Mouse (Mus musculus) common myeloid progenitor, adult 5-6 weeks (primary cell): Measurements from ENCODE around the gene Olfr545. TPM values are rescaled to one million over a fixed set of nuclear protein-coding genes. Genes with fewer than 3 reads are reported as not detected.

Source experiments
- ATAC-seq: replicated peaks from 2 replicates; pipeline ENCODE4 v1.8.0; 2016; ENCODE audit warnings: low read depth, mild to moderate bottlenecking, moderate TSS enrichment, inconsistent platforms; ENCODE audit not compliant: poor library complexity, severe bottlenecking
- total RNA-seq: library from RNA; stranded (forward); fragments of 200-1000, 187-1606 nt; gene quantifications from 2 replicates; pipeline ENCODE4 v1.2.3, GENCODE M21; 2017

Gene Olfr545
- total RNA-seq, 1 experiment from 2014 or later: not detected

GRCm38 (mm10) chr7:102480821-102481220 is 18.6 kb downstream of the Olfr545 start:
- no peak for ATAC-seq

GRCm38 (mm10) chr7:102479368-102480078 is 19.9 kb downstream of the Olfr545 start:
- ATAC-seq: no peak

GRCm38 (mm10) chr7:102478926-102479325 is 20.4 kb downstream of the Olfr545 start:
- ATAC-seq: no peak

GRCm38 (mm10) chr7:102478425-102478824 is 20.9 kb downstream of the Olfr545 start:
- ATAC-seq: no peak

GRCm38 (mm10) chr7:102477377-102477776 is 22.0 kb downstream of the Olfr545 start:
- ATAC-seq: no peak

- ATAC-seq: no peak
Measured at GRCm38 (mm10) chr7:102476601-102477000, 22.8 kb downstream of the Olfr545 start.

GRCm38 (mm10) chr7:102472675-102473074 is 26.7 kb downstream of the Olfr545 start:
- ATAC-seq: no peak

- ATAC-seq: no peak
Measured at GRCm38 (mm10) chr7:102467566-102467965, 31.8 kb downstream of the Olfr545 start.

GRCm38 (mm10) chr7:102458618-102459380 is 40.6 kb downstream of the Olfr545 start:
- ATAC-seq: 0 out of 2 replicates have a peak, but pooled peaks have one; percentile 36

GRCm38 (mm10) chr7:102446438-102446837 is 52.9 kb downstream of the Olfr545 start:
- ATAC-seq: no peak

- no peak for ATAC-seq
Measured at GRCm38 (mm10) chr7:102444301-102444700, 55.1 kb downstream of the Olfr545 start.

GRCm38 (mm10) chr7:102442432-102442831 is 56.9 kb downstream of the Olfr545 start:
- ATAC-seq: no peak

- ATAC-seq: peak; percentile 98
Measured at GRCm38 (mm10) chr7:102441657-102442391, 57.5 kb downstream of the Olfr545 start, which contains the start of gene Rrm1. Rrm1 (plus strand) TSS chr7:102441695.

Other genes starting within 250 kb of the Olfr545 start
- gene Rhog, start 243.5 kb downstream of the Olfr545 start, total RNA-seq: 40.9 and 43.0 TPM in 2 replicates
- 20.5 and 41.0 TPM in 2 replicates for gene Stim1, start 231.8 kb downstream of the Olfr545 start, total RNA-seq
- gene Rrm1, start 57.9 kb downstream of the Olfr545 start, total RNA-seq: 809 and 867 TPM in 2 replicates
- not detected in 2 replicates for gene Olfr543, start 17.9 kb downstream of the Olfr545 start, total RNA-seq
- not detected in 2 replicates for gene Olfr544, start 11.3 kb downstream of the Olfr545 start, total RNA-seq
- not detected in 2 replicates for gene Olfr547, start 35.2 kb upstream of the Olfr545 start, total RNA-seq
- not detected in 2 replicates for gene Olfr548-ps1, start 41.3 kb upstream of the Olfr545 start, total RNA-seq
- gene Olfr549, start 50.3 kb upstream of the Olfr545 start, total RNA-seq: not detected in 2 replicates
- gene Trim21, start 65.9 kb upstream of the Olfr545 start, total RNA-seq: 31.7 and 33.6 TPM in 2 replicates
- 0.23 TPM in 1 of 2 replicates, not detected in the other for gene Olfr550, start 71.9 kb upstream of the Olfr545 start, total RNA-seq
- gene Olfr551, start 92.3 kb upstream of the Olfr545 start, total RNA-seq: not detected in 2 replicates
- gene Olfr552, start 98.2 kb upstream of the Olfr545 start, total RNA-seq: not detected in 2 replicates
- not detected in 2 replicates for gene Olfr553, start 118.6 kb upstream of the Olfr545 start, total RNA-seq
- gene Olfr554, start 138.9 kb upstream of the Olfr545 start, total RNA-seq: not detected in 2 replicates
- gene Olfr555, start 159.2 kb upstream of the Olfr545 start, total RNA-seq: not detected in 2 replicates
- gene Olfr556, start 165.3 kb upstream of the Olfr545 start, total RNA-seq: not detected in 2 replicates
- 8.2 and 10.7 TPM in 2 replicates for gene Trim68, start 187.8 kb upstream of the Olfr545 start, total RNA-seq
- gene Olfr557, start 196.3 kb upstream of the Olfr545 start, total RNA-seq: not detected in 2 replicates
- 0.14 TPM in 1 of 2 replicates, not detected in the other for gene Olfr558, start 202.6 kb upstream of the Olfr545 start, total RNA-seq
- not detected in 2 replicates for gene Olfr33, start 219.5 kb upstream of the Olfr545 start, total RNA-seq
- gene Olfr559, start 227.9 kb upstream of the Olfr545 start, total RNA-seq: not detected in 2 replicates